Mouse (Mus musculus) liver, embryonic 14.5 days (tissue): ENCODE measurements around the gene Pla2g3.

Experiments used
- CTCF ChIP-seq: IDR thresholded peaks from 2 replicates; pipeline ENCODE4 v1.5.1; 2016; ENCODE audit warnings: antibody characterized with exemption, low read depth, control low read depth
- EP300 ChIP-seq: IDR thresholded peaks from 2 replicates; pipeline ENCODE4 v1.6.1; 2016; ENCODE audit warnings: antibody characterized with exemption, low read depth

GRCm38 (mm10) chr11:3508226-3508625, 20.1 kb downstream of the Pla2g3 start:
- TF ChIP-seq CTCF (no peak), EP300 (no peak)
